Mouse (Mus musculus) megakaryocyte, embryonic 14.5 days (primary cell): ENCODE results near the gene Mast4.

Experiments used
- FLI1 ChIP-seq: IDR thresholded peaks from 2 replicates; pipeline ENCODE4 v1.6.1; 2012; ENCODE audit warnings: low read length, inconsistent platforms, mixed read lengths
- GATA1 ChIP-seq: IDR thresholded peaks from 3 replicates; pipeline ENCODE4 v1.6.1; 2012; ENCODE audit warnings: mixed read lengths, low read length, inconsistent platforms, borderline replicate concordance

DNA sequence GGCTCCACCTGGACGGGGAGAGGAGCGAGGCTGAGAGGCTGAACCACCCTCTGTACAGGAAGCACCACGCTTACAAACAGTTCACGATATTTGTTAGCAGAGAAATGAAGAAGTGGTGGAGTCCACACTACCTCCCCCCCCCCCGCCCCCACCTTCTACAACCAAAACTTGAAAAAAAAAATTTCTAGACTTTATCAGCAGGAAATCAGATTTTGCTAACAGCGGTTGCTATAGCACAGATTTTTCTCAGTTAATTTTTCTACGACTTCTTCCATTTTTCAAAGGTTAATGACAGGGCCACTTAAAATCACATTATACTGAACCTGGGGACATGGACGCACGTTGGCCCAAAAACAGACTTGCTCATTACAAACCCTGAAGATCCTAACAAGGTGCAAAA lies 572.9 kb downstream of the Mast4 start:
- TF ChIP-seq FLI1 (no peak), GATA1 (no peak)
